ENCODE assay signal across 23 mouse cellular contexts in the genomic region with DNA sequence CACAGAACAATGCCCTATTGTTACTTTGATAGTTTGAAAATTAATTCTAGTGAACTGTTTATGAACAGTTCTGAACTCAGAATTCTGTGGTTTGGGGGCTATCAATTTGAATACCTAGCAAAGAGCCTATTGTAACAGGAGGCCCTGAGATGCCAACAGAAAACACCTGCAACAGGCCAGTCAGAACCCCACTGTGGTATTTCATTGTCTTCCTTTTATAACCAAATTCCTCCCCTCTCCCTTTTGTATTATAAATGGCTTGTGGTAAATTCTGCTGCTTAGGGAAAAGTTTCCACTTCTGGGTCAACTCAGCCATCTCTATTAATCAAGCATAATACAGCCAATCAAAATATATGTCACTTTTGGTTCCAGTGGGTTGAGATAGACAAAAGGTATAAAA.
DNase-seq lines count a peak whose midpoint lies in the region; ATAC-seq and TF ChIP-seq lines count a peak whose summit lies in the region.
"Had no signal": no experiment of that assay in that cellular context is flagged by ENCODE, and none has a peak within 500 bp of the region (broad histone marks: within the 10 kb centered on the region; RNA-seq: fewer than 3 reads in every experiment).

No protein-coding gene starts in this region.

- H3K4me2 ChIP-seq in midbrain, postnatal 0 days (ENCODE audit: low read depth, low read length, poor library complexity, severe bottlenecking): no peak overlapping the region
- H3K4me2 ChIP-seq in hindbrain, embryonic 13.5 days: no peak overlapping the region
- H3K4me2 ChIP-seq: embryonic facial prominence, embryonic 13.5 days; embryonic facial prominence, embryonic 15.5 days; forebrain, embryonic 12.5 days had no signal

- no peaks in the 10 kb centered on the region for H3K27me3 ChIP-seq in midbrain, postnatal 0 days (ENCODE audit: insufficient read depth, low read length)
- no peaks in the 10 kb centered on the region for H3K27me3 ChIP-seq in hindbrain, embryonic 13.5 days
- H3K27me3 ChIP-seq: embryonic facial prominence, embryonic 13.5 days; embryonic facial prominence, embryonic 15.5 days; forebrain, embryonic 12.5 days; Patski had no signal

- H3K9me3 ChIP-seq in midbrain, postnatal 0 days (ENCODE audit: low read length): no peaks in the 10 kb centered on the region
- H3K9me3 ChIP-seq in hindbrain, embryonic 13.5 days: no peaks in the 10 kb centered on the region
- H3K9me3 ChIP-seq: embryonic facial prominence, embryonic 13.5 days; embryonic facial prominence, embryonic 15.5 days; forebrain, embryonic 10.5 days; forebrain, embryonic 12.5 days had no signal

- H3K4me3 ChIP-seq in midbrain, postnatal 0 days (ENCODE audit: low read depth, low read length): no peak overlapping the region
- no peak overlapping the region for H3K4me3 ChIP-seq in hindbrain, embryonic 13.5 days
- H3K4me3 ChIP-seq: embryonic facial prominence, embryonic 13.5 days; embryonic facial prominence, embryonic 15.5 days; erythroblast, embryonic 14.5 days; forebrain, embryonic 10.5 days; forebrain, embryonic 12.5 days had no signal

- DNase-seq in ES-CJ7 (ENCODE audit: low read depth, low spot score): peak; percentile 45
- DNase-seq in R1 (ENCODE audit: low read depth, low spot score): peak; percentile 83
- DNase-seq in ovary, postnatal 10 days (ENCODE audit: low spot score): no peak
- no peak for DNase-seq in midbrain, postnatal 0 days (ENCODE audit: low spot score)
- DNase-seq: adrenal gland, adult 8-10 months; adrenal gland, postnatal 25 days; cerebellum, adult 11 months; cerebellum, adult 18-20 months; cerebellum, adult 8-10 months; cerebellum, adult 9-11 months; cerebellum, postnatal 14 days; cerebellum, postnatal 36 days; embryo, embryonic 11 days had no signal

- H3K36me3 ChIP-seq in midbrain, postnatal 0 days (ENCODE audit: insufficient read depth, low read length): no peaks in the 10 kb centered on the region
- no peaks in the 10 kb centered on the region for H3K36me3 ChIP-seq in hindbrain, embryonic 13.5 days
- H3K36me3 ChIP-seq: embryonic facial prominence, embryonic 13.5 days; embryonic facial prominence, embryonic 15.5 days; forebrain, embryonic 10.5 days; forebrain, embryonic 12.5 days had no signal

- no peak overlapping the region for H3K27ac ChIP-seq in midbrain, postnatal 0 days (ENCODE audit: low read depth, low read length)
- no peak overlapping the region for H3K27ac ChIP-seq in hindbrain, embryonic 13.5 days
- H3K27ac ChIP-seq: embryonic facial prominence, embryonic 13.5 days; embryonic facial prominence, embryonic 15.5 days; forebrain, embryonic 10.5 days; forebrain, embryonic 12.5 days had no signal

- no peak for ATAC-seq in midbrain, postnatal 0 days (ENCODE audit: low FRiP score)
- ATAC-seq in hindbrain, embryonic 13.5 days (ENCODE audit: low FRiP score): no peak
- ATAC-seq: activated CD4-positive, CD25-positive, alpha-beta regulatory T cell, adult 4 months; forebrain, embryonic 14.5 days; forebrain, embryonic 16.5 days; Patski had no signal

- no peaks in the 10 kb centered on the region for H3K4me1 ChIP-seq in midbrain, postnatal 0 days (ENCODE audit: insufficient read depth, low read length)
- no peaks in the 10 kb centered on the region for H3K4me1 ChIP-seq in hindbrain, embryonic 13.5 days (replicated peaks)
- H3K4me1 ChIP-seq: embryonic facial prominence, embryonic 13.5 days; embryonic facial prominence, embryonic 15.5 days; forebrain, embryonic 10.5 days; forebrain, embryonic 12.5 days had no signal

- H3K9ac ChIP-seq in midbrain, postnatal 0 days (replicated peaks; ENCODE audit: low read length, poor library complexity, severe bottlenecking): no peak overlapping the region
- no peak overlapping the region for H3K9ac ChIP-seq in hindbrain, embryonic 13.5 days
- H3K9ac ChIP-seq: embryonic facial prominence, embryonic 13.5 days; embryonic facial prominence, embryonic 15.5 days; forebrain, embryonic 12.5 days had no signal

- no peak for TF ChIP-seq CTCF in midbrain, postnatal 0 days (IDR thresholded peaks at IDR 0.05)

Comparison
In these comparisons a context has a peak if more than half of its experiments do, and no peak if none do; other contexts are left out.
1. DNase-seq: peak in ES-CJ7 (single experiment) and R1 (single experiment); none in ovary, postnatal 10 days (single experiment) and midbrain, postnatal 0 days (single experiment).